Mouse (Mus musculus): Measurements from ENCODE around the gene Ptpra.
A peak's percentile ranks its signal among the peaks of the same experiment; 100 is the strongest.
"Not testable (repeated sequence)": the region's sequence is repeated elsewhere in the genome, so short reads cannot be mapped to it uniquely, and the experiment has no call there.

The Ptpra gene

DNA sequence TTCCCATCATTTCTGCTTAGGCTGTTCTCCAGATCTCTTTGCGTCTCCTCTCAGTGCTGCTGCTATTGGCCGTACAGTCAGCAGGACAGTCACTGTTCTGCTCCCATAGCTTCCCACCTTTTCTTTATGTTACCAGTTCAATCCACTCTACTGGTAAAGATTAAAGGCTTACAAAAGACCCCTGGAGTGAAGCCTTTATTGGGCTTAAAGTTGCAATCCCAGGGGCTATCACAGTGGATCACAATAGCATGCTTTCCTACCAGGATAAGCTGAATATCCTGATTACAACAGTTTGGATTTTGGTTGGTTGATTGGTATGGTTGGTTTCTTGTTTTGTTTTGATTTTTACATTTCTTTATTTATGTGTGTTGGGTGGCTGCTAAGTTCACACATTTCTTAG, 37.9 kb downstream of the Ptpra start:
- DNase-seq (ENCODE audit: low spot score in 2 of 2) = no peak

DNA sequence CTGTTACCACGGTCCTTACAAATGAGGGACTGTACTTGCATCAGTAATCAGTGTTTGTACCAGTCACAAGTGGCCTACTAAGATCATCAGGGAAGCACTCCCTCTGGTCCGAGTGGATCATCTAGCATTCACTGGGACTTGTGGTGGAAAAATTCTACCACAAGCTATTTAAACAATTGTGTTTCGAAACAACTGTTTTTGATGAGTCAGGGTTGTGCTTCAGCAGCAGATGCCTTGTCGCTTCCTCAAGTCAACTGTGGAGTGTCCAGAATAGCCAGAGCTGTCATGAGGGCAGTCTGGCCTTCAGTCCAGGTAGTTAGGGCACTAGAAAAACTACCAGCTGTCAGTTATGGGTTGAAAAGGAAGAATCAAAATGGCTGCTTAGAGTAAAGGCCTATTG, 38.5 kb downstream of the Ptpra start:
- no peak for DNase-seq (ENCODE audit: low spot score in 2 of 2)

DNA sequence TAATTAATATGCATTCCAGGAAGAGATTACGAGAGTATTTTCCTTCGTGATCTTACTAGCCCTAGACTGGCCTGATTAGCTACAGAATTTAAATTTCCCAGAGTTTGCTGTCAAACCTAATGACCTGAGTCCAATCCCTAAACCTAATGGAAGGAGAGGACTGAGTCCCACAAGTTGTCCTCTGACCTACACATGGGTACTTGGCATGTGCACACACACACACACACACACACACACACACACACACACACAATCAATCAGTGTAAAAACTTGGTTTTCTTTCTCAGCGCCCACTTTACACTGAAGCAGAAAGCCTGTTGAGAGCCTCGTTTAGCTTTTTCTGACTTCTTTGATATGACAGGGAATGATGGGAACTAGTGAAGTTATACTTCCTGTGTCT, 41.1 kb downstream of the Ptpra start:
- DNase-seq (ENCODE audit: low spot score in 2 of 2) = no peak

DNA sequence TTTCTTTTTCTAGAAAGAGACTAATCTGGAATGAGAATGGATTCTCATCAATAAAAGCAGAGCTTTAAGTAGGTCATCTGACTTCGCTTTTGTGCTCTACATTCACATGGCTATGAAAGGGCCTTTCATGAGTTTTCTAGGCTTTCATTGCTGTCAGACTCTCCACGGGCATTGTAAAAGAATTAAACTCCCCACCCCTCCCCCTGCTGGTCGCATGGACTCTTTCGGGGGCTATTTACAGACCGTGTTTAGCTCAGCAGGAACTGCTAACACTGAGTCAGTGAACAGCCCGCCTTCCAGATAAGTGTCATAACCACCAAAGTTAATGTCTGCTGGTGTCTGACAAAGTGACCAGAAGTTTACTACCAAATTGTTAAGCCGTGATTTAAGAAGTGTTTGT, 41.5 kb downstream of the Ptpra start:
- peak; percentile 44 to 45 for DNase-seq (ENCODE audit: low spot score in 2 of 2)

DNA sequence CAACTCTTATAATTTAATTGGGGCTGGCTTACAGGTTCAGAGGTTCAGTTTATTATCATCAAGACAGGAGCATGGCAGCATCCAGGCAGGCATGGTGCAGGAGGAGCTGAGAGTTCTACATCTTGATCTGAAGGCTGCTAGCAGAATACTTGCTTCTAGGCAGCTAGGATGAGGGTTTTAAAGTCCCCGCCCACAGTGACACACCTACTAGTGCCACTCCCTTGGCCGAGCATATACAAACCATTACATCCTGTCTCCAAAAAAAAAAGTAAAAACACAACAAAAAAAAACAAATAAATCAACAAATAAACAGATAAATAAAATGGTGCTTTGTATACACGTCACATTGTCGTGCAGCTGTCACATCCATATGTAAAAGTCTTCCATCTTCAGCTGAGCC, 45.0 kb downstream of the Ptpra start:
- DNase-seq (ENCODE audit: low spot score in 2 of 2) = not testable (repeated sequence)

DNA sequence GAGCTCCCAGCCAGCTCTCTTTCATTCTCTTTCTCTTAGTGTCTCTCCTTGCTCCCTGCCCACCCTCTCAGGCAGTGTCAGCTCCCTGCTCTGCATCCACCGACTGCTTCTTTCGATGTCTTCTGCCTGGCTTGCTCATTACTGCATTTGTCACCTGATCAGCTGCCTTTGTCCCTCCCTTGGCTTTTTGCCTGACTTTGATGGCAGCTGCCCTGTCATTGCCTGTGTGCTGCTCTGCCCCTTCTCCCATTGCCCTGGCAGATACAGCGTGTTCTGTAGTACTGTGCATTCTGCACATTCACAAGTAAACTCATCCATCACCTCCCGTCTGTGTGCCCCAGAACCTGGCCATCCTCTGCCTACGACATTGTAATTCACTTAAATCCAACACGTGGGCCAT, 46.0 kb downstream of the Ptpra start:
- DNase-seq (ENCODE audit: low spot score in 2 of 2) = peak; percentile 41

DNA sequence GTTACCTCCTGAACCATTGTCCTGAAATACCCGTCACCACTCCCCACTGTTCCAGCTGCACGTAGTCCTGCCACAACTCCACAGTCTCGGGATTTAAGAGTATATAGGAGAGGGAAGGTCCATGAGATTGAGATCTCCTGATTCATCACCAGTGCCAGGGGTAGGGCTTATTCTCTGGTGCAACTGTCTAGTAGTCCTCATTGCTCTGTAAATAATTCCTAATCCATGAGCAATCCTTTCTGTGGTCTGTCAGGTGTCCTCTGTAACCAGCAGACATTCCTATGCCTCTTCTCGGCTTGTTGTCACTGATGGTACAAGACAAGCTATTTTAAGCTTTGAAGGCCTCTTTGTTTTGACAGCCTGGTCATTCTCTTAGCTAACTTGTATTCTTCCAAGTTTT, 46.9 kb downstream of the Ptpra start:
- DNase-seq (ENCODE audit: low spot score in 2 of 2) = no peak

DNA sequence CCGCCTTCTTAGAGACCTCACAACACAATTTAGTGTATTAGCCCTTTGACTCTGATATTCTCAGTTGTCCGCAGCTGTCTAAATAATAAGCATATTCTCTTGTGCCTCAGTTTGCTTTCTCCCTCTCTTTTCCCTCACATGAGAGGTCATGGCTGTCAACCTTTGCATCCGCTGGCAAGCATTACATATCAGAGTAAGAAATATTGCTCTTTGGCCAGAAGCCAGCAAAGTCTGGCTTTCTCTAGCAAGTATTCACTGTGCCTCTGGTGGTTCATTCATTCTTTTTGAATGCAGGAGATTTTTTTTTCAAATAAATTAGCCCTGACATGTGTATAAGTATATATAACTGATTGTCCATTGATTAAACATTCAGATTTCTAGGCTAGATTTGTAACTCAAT, 49.5 kb downstream of the Ptpra start:
- DNase-seq (ENCODE audit: low spot score in 2 of 2) = no peak

DNA sequence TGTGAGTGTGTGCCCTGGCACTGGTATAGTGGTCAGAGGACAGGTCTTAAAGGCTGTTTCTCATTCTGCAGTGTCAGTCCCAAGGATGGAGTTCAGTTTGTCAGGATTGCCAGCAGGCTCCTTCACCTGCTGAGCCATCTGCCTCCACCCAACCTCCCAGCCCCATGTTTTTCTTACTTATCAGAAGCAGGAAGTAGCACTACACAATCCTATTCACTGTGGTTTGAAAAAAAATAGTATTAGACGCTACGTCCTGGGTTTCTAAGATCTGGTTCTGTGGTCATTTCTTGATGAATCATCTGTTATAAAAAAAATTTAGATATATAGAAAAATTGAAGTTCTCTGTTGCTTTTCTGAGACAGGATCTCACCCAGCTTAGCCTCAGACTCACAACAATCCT, 51.5 kb downstream of the Ptpra start:
- no peak for DNase-seq (ENCODE audit: low spot score in 2 of 2)

DNA sequence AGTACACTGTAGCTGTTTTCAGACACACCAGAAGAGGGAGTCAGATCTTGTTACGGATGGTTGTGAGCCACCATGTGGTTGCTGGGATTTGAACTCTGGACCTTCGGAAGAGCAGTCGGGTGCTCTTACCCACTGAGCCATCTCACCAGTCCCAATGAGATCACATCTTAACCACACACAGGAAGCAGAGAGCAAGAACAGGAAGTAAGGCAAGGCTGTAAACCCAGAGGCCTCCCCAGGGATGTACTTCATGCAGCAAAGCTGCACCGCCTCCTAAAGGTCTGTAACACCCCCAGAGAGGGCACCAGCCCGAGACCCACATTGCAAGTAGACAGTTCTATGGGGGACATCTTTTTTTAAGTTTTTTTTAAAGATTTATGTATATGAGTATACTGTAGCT, 61.5 kb downstream of the Ptpra start:
- not testable (repeated sequence) for DNase-seq (ENCODE audit: low spot score in 2 of 2)

DNA sequence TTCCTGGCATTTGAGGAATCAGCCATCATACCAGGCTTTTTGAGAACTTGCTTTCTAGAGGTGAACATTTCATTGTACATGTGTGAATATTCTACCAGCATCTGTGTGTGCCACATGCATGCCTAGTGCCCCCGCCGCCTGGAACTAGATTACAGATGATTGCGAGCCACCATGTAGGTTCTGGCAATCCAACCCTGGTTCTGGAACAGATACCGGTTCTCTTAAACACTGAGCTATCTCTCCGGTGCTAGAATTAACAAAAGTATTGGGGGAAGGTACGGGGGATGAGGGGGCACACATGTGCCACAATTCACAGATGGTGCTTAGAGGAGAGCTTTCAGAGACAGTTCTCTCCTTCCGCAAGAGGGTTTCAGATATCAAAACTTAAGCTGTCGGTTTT, 63.8 kb downstream of the Ptpra start:
- no peak for DNase-seq (ENCODE audit: low spot score in 2 of 2)

DNA sequence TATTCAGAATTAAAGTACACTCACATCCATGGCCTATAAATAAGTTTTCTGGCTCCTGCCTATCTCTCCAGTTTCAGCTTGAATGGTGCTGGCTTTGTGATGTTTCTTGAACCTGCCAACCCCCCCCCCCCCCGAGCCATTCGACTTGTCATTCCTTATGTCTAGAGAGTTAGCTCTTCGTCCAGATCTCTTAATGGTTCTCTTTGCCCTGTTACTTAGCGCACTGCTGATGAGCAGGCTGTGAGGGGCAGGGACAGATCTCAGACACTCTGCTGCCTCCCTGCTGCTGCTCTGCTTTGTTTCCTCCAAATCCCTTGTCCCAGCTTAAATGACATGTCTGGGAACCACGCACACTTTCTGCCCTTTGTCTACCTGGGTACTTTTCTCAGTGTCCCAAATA, 65.7 kb downstream of the Ptpra start:
- DNase-seq (ENCODE audit: low spot score in 2 of 2) = no peak

DNA sequence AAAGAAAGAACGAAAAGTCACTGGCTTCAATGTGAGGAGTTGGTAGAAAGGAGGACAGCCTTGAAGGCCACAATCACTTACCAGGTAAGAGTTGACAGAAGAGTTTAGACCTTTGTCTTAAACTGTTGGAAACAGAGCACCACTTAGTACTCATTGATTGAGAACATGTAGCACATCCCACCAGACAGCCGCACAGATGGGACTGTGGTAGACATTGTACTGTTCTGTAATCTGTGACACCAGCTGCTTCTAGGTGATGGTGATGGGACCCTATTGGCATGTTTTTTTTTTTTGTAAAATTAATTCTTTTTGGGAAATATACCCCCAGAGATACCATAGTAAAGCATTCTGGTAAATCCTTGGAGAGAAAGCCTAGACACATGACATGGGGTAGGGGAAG, 71.8 kb downstream of the Ptpra start:
- no peak for DNase-seq (ENCODE audit: low spot score in 2 of 2)

DNA sequence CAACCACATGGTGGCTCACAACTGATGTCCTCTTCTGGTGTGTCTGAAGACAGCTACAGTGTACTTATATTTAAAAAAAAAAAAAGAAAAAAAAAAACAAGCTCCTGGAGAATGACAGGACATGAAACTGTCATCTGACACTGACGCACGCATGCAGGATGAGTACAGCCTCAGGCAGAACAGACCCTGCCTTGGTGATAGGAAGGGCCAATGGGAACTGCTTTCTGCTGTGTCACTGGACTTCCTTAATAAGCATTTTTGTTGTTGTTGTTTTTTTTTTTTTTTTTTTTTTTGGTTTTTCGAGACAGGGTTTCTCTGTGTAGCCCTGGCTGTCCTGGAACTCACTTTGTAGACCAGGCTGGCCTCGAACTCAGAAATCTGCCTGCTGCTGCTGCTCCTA, 75.4 kb downstream of the Ptpra start:
- DNase-seq (ENCODE audit: low spot score in 2 of 2) = not testable (repeated sequence)

DNA sequence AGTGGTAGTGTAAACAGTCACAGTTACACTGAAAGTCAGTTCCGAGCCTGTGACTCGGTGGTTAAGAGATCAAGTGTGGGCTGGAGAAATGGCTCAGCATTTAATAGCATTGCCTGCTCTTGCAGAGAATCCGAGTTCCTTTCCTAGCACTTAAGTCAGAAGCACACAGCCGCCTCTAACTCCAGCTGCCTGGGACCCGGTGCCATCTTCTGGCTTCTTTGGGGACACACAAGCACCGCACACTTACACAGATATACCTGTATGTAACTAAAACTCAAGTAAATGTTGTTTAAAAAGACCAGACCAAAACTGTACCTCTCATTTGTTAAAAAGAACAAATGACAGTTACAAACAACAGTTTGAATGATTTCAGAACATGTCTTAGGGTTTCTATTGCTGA, 78.4 kb downstream of the Ptpra start:
- DNase-seq (ENCODE audit: low spot score in 2 of 2) = no peak

DNA sequence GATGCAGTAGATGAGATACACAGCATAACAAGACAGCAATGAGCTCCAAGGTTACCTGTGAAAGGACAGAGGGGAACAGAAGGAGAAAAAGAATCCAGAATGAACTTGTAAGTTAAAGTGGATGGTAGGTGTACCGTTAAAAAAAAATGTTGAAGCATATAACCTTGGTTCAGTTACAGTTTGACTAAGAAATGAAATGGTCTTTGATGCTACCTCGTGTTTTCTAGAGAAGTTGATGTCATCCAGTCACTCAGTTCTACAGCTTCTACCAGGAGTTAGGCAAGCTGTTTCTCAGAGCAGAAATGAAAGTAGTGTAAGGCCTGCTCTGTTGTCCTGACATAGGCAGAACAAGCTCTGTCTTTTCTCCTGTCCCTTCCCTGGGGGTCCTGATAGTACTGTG, 79.2 kb downstream of the Ptpra start:
- DNase-seq (ENCODE audit: low spot score in 2 of 2) = no peak

DNA sequence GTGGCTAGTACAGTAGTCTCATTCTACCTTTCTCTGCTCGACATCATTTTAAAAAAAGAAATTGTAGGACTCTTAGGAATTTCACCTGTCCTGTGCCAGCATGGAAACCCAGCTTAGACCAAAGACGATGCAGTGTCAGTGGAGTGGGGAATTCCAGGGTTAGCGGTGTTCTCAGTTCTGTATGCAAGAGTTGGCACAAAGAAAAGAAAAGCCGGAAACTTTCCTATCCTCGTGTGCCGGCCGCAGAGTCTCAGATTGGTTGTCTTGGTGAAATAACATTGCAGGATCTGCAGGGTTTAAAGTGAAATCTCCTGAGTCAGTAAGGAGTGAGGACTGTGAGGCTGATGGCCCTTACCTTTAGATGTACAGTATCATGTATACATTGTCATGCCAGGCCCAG, 79.8 kb downstream of the Ptpra start:
- DNase-seq (ENCODE audit: low spot score in 2 of 2) = no peak

DNA sequence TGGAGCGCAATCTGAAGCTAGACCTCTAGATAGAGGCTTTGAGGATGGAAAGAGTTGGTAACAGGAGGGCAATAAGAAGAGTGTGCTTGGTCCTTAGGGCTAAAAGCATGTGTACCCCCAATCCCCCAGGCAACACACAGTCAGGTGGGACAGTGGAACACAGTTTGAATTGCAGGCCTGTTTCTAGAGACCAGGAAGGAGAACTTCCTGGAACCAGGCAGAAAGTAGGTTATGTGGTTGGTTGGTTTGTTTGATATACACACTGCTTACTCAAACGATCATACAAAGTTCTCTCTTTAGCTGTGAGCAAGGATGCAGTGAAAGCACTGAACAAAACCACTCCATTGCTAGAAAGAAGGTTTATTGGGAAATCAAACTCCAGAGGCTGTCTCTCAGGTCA, 82.1 kb downstream of the Ptpra start:
- DNase-seq (ENCODE audit: low spot score in 2 of 2) = no peak

DNA sequence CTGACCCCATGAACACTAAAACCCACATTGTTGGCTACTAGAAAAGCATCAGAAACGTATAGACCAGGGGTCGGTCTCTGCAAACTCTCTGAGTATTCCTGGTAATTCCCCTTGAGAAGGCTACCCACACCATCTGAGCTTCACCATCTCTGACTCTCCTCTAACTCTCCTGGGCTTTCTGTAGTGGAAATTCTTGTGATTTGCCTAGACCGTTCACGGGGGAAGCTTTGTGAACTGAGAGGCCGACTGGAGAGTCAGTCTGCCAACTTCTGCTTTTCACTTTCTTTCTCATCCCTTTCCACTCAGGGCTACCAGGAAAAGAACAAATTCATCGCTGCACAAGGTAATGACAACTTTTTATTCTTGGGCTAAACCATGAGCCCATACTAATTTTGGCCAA, 84.9 kb downstream of the Ptpra start:
- no peak for DNase-seq (ENCODE audit: low spot score in 2 of 2)

DNA sequence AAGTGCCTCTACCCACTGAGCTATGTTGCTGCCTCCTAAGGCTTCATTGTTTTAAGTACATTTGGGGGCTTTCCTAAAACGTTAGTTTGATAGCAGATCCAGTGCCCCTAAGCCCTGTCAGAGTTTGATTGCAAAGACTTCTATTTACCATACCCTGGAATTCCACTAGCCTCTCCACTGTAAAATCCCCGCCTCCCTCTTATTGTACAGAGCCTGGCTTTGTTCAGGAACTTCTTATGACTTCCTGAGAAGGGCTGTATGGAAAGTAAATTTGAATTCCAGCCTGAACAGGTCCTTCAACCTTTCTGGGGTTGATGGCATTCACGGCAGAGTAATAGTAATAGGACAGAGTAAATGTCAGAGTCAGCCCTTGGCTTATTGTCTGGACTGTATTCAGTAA, 86.8 kb downstream of the Ptpra start:
- no peak for DNase-seq (ENCODE audit: low spot score in 2 of 2)

DNA sequence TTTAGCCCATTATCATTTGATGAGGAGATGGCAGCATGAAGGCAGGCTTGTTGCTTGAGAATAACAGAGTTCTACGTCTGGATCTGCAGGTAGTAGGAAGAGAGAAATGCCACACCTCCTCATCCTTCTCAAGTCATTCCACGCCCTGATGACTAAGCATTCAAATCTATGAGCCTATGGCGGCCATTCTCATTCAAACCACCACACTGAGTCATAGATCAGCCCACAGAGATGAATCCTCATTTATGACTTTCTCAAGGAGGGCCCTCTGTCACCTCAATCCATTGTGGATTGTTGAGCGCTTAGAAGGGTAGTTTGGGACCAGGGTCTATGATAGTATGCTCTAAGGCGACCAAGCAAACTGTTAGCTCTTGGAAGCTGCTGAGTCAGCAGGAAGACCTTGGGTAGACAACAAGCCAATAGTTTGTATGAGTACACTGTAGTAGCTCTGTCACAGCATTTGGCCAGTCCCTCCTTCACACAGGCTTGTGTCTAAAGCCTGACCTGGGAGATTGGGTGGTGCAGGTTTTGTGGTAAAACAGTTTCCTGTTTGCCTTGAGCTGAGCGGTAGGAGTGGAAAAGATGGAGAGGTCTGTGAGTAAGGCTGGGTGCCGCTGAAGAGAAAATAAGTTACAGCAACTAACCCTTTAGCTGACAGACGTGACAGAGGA, 88.9 kb downstream of the Ptpra start:
- DNase-seq (ENCODE audit: low spot score in 2 of 2) = no peak

DNA sequence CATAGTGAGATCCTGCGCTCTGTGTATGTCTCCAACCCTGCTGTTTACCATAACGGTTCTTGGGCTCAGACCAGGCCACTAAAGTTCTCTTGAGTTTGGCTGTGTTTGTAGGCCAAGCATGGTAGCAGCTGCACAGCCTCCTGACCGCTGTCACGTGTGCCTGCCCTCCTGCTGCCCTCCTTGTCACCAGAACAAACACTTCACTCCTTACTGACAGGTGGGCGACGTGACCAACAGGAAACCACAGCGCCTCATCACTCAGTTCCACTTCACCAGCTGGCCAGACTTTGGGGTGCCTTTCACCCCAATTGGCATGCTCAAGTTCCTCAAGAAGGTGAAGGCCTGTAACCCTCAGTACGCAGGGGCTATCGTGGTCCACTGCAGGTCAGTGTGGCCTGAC, 90.2 kb downstream of the Ptpra start:
- no peak for DNase-seq (ENCODE audit: low spot score in 2 of 2)

DNA sequence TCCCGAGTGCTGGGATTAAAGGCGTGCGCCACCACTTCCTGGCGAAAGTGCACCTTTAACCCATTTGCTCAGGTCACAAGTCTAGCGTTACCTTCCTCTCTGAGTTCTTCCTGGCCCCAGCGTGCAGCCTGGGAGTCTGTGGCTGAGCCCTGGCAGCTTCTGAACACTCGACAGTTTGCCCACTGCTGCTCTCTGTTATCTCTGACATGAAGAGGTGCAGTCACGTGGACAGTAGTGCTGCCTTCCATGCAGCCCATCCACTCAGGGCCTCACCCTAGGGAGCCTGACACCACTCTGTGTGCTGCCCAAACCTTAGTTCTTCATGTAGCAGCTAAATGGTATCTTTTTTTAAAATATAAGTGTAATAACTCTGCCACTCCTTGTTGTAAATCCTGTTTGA, 96.9 kb downstream of the Ptpra start:
- DNase-seq (ENCODE audit: low spot score in 2 of 2) = no peak

DNA sequence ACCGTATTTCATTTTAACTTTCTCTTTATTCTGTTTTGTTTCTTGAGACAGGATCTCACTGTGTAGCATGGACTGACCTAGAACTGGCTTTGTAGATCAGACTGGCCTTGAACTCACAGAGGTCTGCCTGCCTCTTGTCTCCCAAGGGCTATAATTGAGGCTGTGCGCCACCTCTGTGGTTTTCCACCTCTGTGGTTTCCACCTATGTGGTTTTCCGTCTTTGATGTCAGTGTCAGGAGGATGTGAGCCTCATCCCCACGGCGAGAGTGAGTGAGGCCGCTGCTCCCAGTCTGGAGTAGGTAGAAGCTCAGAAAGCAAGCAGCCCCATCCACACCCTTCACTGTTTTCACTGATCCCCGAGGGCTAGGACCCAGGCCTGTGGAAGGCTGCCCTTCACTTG, 104.8 kb downstream of the Ptpra start:
- DNase-seq (ENCODE audit: low spot score in 2 of 2) = no peak

DNA sequence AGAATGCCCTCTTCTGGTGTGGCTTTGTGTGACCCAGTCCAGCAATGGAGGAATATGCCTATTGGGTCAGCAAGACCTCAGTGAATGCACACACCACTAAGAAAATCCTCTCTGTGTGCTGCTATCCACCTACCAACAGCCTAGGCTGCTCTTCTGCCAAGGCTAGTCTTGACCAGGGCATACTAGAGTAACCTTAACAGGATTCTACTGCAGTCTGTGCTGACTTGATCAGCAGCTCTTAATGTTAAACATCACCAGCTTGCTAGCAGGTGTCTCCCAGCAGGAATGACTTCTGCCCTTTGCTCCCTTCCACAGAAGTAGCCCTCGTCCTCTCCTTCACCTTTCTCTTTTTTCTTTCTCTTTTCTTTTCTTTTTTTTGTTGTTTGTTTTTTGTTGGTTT, 106.2 kb downstream of the Ptpra start:
- DNase-seq (ENCODE audit: low spot score in 2 of 2) = no peak

All from right cerebral cortex, postnatal 36 days (tissue).